Mouse (Mus musculus): ENCODE results near the gene Gm11127. TPM values are rescaled to one million over a fixed set of nuclear protein-coding genes. Genes with fewer than 3 reads are reported as not detected.
"Not testable (repeated sequence)": the region's sequence is repeated elsewhere in the genome, so short reads cannot be mapped to it uniquely, and the experiment has no call there.

Gm11127 gene
- polyA plus RNA-seq, 1 experiment from 2014 or later, result 0.34 TPM

DNA sequence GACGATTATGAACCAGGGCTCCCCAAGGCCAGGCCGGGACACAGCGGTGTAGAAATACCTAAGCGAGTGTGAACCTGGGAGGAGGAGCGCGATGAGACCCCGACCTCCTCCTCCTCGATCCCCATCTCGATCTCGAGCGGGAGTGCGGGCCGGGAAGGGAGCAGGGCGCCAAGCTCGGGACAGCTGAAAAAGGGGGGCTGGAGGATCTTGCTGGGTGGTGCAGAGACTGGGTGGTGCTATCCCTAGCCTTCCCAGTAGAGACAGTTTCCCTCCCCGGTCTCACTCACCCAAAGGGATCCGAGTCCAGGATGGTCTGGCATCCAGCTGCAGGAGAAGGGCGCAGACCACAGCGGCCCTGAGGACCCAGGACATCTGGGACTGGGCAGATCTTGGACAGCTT lies 16.1 kb downstream of the Gm11127 start:
- Histone ChIP-seq H3K27ac (peak overlapping the region; percentile 74), H3K36me3 (ENCODE audit: inconsistent target) (peaks cover 16% of the 10 kb centered on the region)
- WGBS (ENCODE audit: missing documents), result 2% methylated on average over 16 of the region's 19 CpGs

GRCm38 (mm10) chr17:36040604-36041003 lies 17.6 kb downstream of the Gm11127 start:
- WGBS (ENCODE audit: missing documents), result 100% methylated on average over 2 of the region's 2 CpGs
- Histone ChIP-seq H3K79me2 (ENCODE audit: inconsistent target) (peaks cover 53% of the 10 kb centered on the region), H3K36me3 (ENCODE audit: inconsistent target) (peaks cover 17% of the 10 kb centered on the region)
- H3K4me3 ChIP-seq (ENCODE audit: inconsistent target); H3K27ac ChIP-seq: not testable (repeated sequence)

More for the DNA sequence above, 16.1 kb downstream of the Gm11127 start:
- peak overlapping the region; percentile 74 for H3K4me3 ChIP-seq (ENCODE audit: inconsistent target)
- peaks cover 53% of the 10 kb centered on the region for H3K79me2 ChIP-seq (ENCODE audit: inconsistent target)

DNA sequence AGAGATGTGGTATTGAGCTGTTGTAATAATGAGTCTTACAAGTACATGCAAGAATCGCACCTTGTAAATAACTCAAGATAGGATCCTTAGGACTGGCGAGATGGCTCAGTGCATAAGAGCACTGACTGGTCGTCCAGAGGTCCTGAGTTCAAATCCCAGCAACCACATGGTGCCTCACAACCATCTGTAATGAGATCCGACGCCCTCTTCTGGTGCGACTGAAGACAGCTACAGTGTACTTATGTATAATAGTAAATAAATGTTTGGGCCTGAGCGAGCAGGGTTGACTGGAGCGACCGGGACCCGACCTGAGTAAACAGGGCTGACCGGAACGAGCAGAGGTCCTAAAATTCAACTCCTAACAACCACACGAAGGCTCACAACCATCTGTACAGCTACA lies 22.0 kb downstream of the Gm11127 start:
- not testable (repeated sequence) for H3K4me3 ChIP-seq (ENCODE audit: inconsistent target); H3K27ac ChIP-seq
- 84% methylated on average over 7 of the region's 13 CpGs for WGBS (ENCODE audit: missing documents)
- peaks cover 23% of the 10 kb centered on the region for H3K79me2 ChIP-seq (ENCODE audit: inconsistent target)
- H3K36me3 ChIP-seq (ENCODE audit: inconsistent target), result peaks cover 17% of the 10 kb centered on the region

DNA sequence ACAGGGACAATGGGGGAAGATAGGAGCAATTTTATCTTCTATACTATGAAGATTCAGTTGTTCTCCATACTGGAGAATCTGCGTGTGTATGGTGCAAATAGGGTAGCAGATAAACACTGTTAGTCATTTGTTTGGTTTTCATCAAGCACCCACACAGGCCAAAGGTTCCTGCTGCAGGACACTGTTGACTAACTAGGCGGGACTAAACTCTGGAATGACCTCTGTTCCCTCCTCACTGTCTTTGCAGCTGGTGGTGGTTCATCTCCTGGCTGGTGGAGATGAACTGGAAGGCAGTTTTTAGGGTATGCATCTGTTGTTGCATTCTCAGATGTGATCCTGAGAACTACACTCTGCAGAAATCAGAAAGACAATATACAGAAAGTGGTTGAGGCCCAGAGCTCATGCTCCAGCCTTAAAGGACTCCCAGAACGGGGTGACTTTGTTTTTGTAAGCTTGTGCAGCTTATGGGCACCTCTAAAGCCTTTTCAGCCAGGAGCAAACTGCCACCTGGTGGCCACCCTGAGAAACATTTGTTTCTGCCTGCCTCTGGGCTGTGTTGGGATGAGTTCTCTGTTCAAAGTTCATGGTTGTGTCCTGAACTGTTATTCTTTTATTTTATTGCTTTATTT lies 23.0 kb downstream of the Gm11127 start:
- H3K4me3 ChIP-seq (ENCODE audit: inconsistent target); H3K27ac ChIP-seq: not testable (repeated sequence)
- peaks cover 20% of the 10 kb centered on the region for H3K36me3 ChIP-seq (ENCODE audit: inconsistent target)
- H3K79me2 ChIP-seq (ENCODE audit: inconsistent target), result peaks cover 24% of the 10 kb centered on the region
- 56% methylated on average over 3 of the region's 3 CpGs for WGBS (ENCODE audit: missing documents)

DNA sequence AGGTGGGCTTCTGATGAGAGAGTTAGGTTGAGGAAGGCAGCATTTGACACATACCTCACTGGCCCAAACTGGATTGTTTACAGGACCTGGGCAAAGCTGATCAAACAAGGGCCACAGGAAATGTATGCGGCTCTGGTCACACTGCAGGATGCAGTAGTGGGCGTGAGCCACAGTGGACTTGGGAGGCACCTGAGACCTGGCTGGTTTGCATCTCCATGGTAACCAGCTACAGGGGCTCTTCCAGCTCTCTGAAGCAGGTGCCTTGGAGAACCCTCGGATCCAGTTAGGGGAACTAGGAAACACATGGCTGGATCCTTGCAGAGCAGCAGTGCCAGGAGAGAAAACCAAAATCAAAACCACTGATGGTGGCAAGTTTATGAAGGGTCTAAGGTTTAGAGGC lies 23.6 kb downstream of the Gm11127 start:
- 93% methylated on average over 2 of the region's 3 CpGs for WGBS (ENCODE audit: missing documents)
- not testable (repeated sequence) for H3K27ac ChIP-seq; H3K4me3 ChIP-seq (ENCODE audit: inconsistent target)
- Histone ChIP-seq H3K36me3 (ENCODE audit: inconsistent target) (peaks cover 18% of the 10 kb centered on the region), H3K79me2 (ENCODE audit: inconsistent target) (peaks cover 21% of the 10 kb centered on the region)

DNA sequence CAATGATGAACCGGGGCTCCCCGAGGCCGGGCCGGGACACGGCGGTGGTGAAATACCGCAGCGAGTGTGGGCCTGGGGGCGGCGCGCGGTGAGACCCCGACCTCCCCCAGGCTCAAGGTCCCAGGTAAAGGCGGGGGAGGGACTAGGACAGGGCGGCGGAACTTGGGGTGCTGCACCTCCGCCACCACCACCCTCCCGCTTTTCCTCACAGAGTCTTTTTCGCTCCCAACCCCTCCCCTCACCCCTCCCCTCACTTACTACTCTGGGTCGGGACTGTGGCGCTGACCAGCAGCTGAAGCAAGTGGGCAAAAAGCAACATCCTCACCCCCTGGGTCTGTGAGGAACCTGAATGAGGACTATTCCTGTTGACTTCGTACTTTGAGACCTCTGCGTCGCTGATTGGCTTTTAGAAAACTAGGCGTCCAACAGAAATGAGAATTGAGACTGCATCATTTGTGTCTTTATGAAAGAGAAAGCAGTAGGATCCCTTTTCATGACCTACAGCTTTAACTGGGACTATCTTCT lies 25.8 kb downstream of the Gm11127 start, which contains the start of gene H2-T23:
TSS of gene H2-T23 (minus strand) at position 505 of the 525 bp plus-strand sequence.
- Histone ChIP-seq H3K36me3 (ENCODE audit: inconsistent target) (peaks cover 10% of the 10 kb centered on the region), H3K4me3 (ENCODE audit: inconsistent target) (peak within 1 kb of the TSS; percentile 68), H3K79me2 (ENCODE audit: inconsistent target) (peaks cover 21% of the 10 kb centered on the region), H3K27ac (peak within 1 kb of the TSS; percentile 65)
- WGBS (ENCODE audit: missing documents), result 1% methylated on average over 17 of the region's 25 CpGs

- 2% methylated on average over 31 of the region's 40 CpGs for WGBS (ENCODE audit: missing documents)
- not testable (repeated sequence) for H3K36me3 ChIP-seq (ENCODE audit: inconsistent target)
- H3K27ac ChIP-seq, result peak overlapping the region; percentile 65
- peak overlapping the region; percentile 68 for H3K4me3 ChIP-seq (ENCODE audit: inconsistent target)
- H3K79me2 ChIP-seq (ENCODE audit: inconsistent target), result peaks cover 21% of the 10 kb centered on the region
These were observed 26.4 kb downstream of the Gm11127 start for GRCm38 (mm10) chr17:36031583-36032331.

DNA sequence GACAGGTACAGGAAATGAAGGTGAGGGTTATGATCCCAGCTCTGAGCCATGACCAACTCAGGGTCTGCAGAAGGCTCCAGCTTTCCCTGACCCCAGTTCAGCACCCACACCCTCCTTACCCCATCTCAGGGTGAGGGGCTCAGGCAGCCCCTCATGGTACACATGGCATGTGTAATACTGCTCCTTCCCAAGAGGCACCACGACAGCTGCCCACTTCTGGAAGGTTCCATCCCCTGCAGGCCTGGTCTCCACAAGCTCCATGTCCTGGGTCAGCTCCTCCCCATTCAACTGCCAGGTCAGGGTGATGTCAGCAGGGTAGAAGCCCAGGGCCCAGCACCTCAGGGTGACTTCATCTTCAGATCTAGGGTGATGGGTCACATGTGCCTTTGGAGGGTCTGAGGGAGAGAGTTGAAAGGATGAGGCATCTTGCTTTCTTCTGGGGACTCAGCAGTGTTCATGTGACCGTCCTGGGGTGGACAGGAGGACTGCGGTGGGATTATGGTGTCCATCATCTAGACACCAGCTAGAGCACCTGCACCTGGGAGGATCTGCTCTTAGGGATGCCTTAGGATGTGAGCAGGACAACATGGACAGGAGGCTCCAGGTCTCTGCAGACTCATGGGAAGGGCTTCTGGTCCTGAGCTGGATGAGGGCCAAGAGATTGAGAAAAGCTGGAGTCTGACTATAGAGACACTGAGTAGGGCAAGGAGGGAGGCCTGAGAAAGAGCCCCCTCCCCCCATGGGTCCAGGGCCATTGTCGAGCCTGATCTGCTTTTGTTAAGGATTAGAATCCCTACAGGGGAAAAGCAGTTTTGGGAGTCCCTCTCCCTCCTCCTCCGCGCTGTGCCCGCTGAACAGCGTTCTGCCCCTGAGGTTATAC lies 27.2 kb downstream of the Gm11127 start:
- Histone ChIP-seq H3K4me3 (ENCODE audit: inconsistent target) (peak overlapping the region; percentile 68), H3K27ac (peak overlapping the region; percentile 65), H3K79me2 (ENCODE audit: inconsistent target) (peaks cover 21% of the 10 kb centered on the region)
- 66% methylated on average over 7 of the region's 8 CpGs for WGBS (ENCODE audit: missing documents)
- not testable (repeated sequence) for H3K36me3 ChIP-seq (ENCODE audit: inconsistent target)

GRCm38 (mm10) chr17:36030046-36030702 lies 28.0 kb downstream of the Gm11127 start:
- 95% methylated on average over 2 of the region's 4 CpGs for WGBS (ENCODE audit: missing documents)
- H3K27ac ChIP-seq; H3K36me3 ChIP-seq (ENCODE audit: inconsistent target); H3K4me3 ChIP-seq (ENCODE audit: inconsistent target): not testable (repeated sequence)
- H3K79me2 ChIP-seq (ENCODE audit: inconsistent target), result peaks cover 21% of the 10 kb centered on the region

- H3K36me3 ChIP-seq (ENCODE audit: inconsistent target), result peaks cover 6% of the 10 kb centered on the region; the same call in 1 of the 2 replicates
- peaks cover 21% of the 10 kb centered on the region for H3K79me2 ChIP-seq (ENCODE audit: inconsistent target)
- H3K4me3 ChIP-seq (ENCODE audit: inconsistent target), result no peak overlapping the region
- WGBS (ENCODE audit: missing documents), result 94% methylated on average over 7 of the region's 7 CpGs
- no peak overlapping the region for H3K27ac ChIP-seq
These were observed 29.1 kb downstream of the Gm11127 start for GRCm38 (mm10) chr17:36028879-36029619.

GRCm38 (mm10) chr17:36027663-36028062 lies 30.5 kb downstream of the Gm11127 start:
- Histone ChIP-seq H3K36me3 (ENCODE audit: inconsistent target) (peaks cover 6% of the 10 kb centered on the region; the same call in 1 of the 2 replicates), H3K27ac (no peak overlapping the region), H3K4me3 (ENCODE audit: inconsistent target) (no peak overlapping the region), H3K79me2 (ENCODE audit: inconsistent target) (peaks cover 21% of the 10 kb centered on the region)
- WGBS (ENCODE audit: missing documents), result 100% methylated on average over 4 of the region's 4 CpGs

GRCm38 (mm10) chr17:36025901-36026300 lies 32.3 kb downstream of the Gm11127 start:
- Histone ChIP-seq H3K36me3 (ENCODE audit: inconsistent target) (peaks cover 6% of the 10 kb centered on the region; the same call in 1 of the 2 replicates), H3K79me2 (ENCODE audit: inconsistent target) (peaks cover 8% of the 10 kb centered on the region; the same call in 1 of the 2 replicates), H3K4me3 (ENCODE audit: inconsistent target) (no peak overlapping the region), H3K27ac (no peak overlapping the region)
- WGBS (ENCODE audit: missing documents), result 81% methylated on average over 4 of the region's 4 CpGs

- H3K79me2 ChIP-seq (ENCODE audit: inconsistent target), result peaks cover 2% of the 10 kb centered on the region; the same call in 1 of the 2 replicates
- whole genome bisulfite sequencing (ENCODE audit: missing documents), result 82% methylated on average over 5 of the region's 5 CpGs
- peak overlapping the region; percentile 96 for H3K27ac ChIP-seq
- no peak overlapping the region for H3K4me3 ChIP-seq (ENCODE audit: inconsistent target)
- peaks cover 1% of the 10 kb centered on the region; the same call in 1 of the 2 replicates for H3K36me3 ChIP-seq (ENCODE audit: inconsistent target)
These were observed 33.0 kb downstream of the Gm11127 start for GRCm38 (mm10) chr17:36025197-36025596.

Data from macrophage (primary cell).